Mouse (Mus musculus): ENCODE measurements around the gene Gm29049.
"Not testable (repeated sequence)": the region's sequence is repeated elsewhere in the genome, so short reads cannot be mapped to it uniquely, and the experiment has no call there.

Gm29049 gene

GRCm38 (mm10) chrY:7997068-7997467 lies at the start of gene Gm29049:
Gene Gm29049 (minus strand): TSS chrY:7997168.
- DNase-seq (ENCODE audit: low spot score): not testable (repeated sequence)
